Mouse (Mus musculus): ENCODE data around the gene Gtf2a2. TPM values are rescaled to one million over a fixed set of nuclear protein-coding genes. Genes with fewer than 3 reads are reported as not detected.
"Not testable (repeated sequence)": the region's sequence is repeated elsewhere in the genome, so short reads cannot be mapped to it uniquely, and the experiment has no call there.

Gene Gtf2a2
- polyA plus RNA-seq, 1 experiment: 71.1 TPM

DNA sequence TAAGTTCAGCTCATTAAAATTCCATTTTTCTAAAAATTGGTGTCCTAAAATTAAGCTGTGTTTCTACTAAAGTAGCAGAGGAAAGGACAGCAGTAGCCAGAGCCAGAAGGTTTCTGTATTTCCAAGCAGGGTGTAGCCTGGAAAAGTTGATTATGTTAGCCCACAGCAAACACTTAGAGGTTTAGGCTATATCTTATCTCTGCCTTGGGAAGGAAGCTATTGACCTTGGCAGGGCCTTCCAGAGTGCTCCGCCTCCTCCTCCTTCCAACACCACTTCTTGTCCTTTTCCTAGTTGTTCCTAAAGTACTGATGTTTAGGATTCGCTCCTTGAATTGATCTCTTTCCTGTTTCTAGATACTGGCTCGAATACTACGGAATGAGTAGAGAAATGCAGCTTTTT lies 9.7 kb downstream of the Gtf2a2 start:
- H3K27me3 ChIP-seq (ENCODE audit: control insufficient read depth, insufficient read depth, insufficient read length): no peaks in the 10 kb centered on the region
- peaks cover under 1% of the 10 kb centered on the region for H3K79me2 ChIP-seq (ENCODE audit: control insufficient read depth, insufficient read depth)
- H3K4me3 ChIP-seq: no peak overlapping the region
- H3K4me2 ChIP-seq (ENCODE audit: low read depth): no peak overlapping the region
- peaks cover 26% of the 10 kb centered on the region for H3K36me3 ChIP-seq (ENCODE audit: control insufficient read depth, insufficient read depth)
- no peak overlapping the region for H3ac ChIP-seq (ENCODE audit: control insufficient read depth, insufficient read length)
- no peak for TF ChIP-seq TCF3 (IDR thresholded peaks at IDR 0.05; ENCODE audit: insufficient read length, low read depth)
- no peak for TF ChIP-seq MAX (IDR thresholded peaks at IDR 0.05; ENCODE audit: low read depth)
- TF ChIP-seq POLR2A (IDR thresholded peaks at IDR 0.05; ENCODE audit: insufficient read length, low read depth): no peak
- TF ChIP-seq REST (IDR thresholded peaks at IDR 0.05; ENCODE audit: insufficient read depth, insufficient read length): no peak
- TF ChIP-seq CEBPB (IDR thresholded peaks at IDR 0.05; ENCODE audit: insufficient read depth, poor library complexity, severe bottlenecking): no peak
- no peak for TF ChIP-seq E2F4 (IDR thresholded peaks at IDR 0.05; ENCODE audit: insufficient read depth)
- no peak for TF ChIP-seq MYOG (IDR thresholded peaks at IDR 0.05; ENCODE audit: control insufficient read depth in 1 of 3, insufficient read depth in 1 of 3, insufficient read length in 2 of 3, low read depth in 2 of 3)

- H3K4me2 ChIP-seq (ENCODE audit: low read depth); H3K4me3 ChIP-seq; H3ac ChIP-seq (ENCODE audit: control insufficient read depth, insufficient read length); H3K79me2 ChIP-seq (ENCODE audit: control insufficient read depth, insufficient read depth); H3K27me3 ChIP-seq (ENCODE audit: control insufficient read depth, insufficient read depth, insufficient read length): not testable (repeated sequence)
- H3K36me3 ChIP-seq (ENCODE audit: control insufficient read depth, insufficient read depth): peaks cover 23% of the 10 kb centered on the region
These were observed 11.3 kb downstream of the Gtf2a2 start for GRCm38 (mm10) chr9:70023615-70024014.

- peaks cover 17% of the 10 kb centered on the region for H3K36me3 ChIP-seq (ENCODE audit: control insufficient read depth, insufficient read depth)
- H3K4me3 ChIP-seq: no peak overlapping the region
- no peak for TF ChIP-seq MAX (IDR thresholded peaks at IDR 0.05; ENCODE audit: low read depth)
- TF ChIP-seq POLR2A (IDR thresholded peaks at IDR 0.05; ENCODE audit: insufficient read length, low read depth): no peak
- TF ChIP-seq SRF (IDR thresholded peaks at IDR 0.05; ENCODE audit: control insufficient read depth, insufficient read length, low read depth): no peak
- no peak for TF ChIP-seq TCF3 (IDR thresholded peaks at IDR 0.05; ENCODE audit: insufficient read length, low read depth)
- no peak for TF ChIP-seq TCF12 (IDR thresholded peaks at IDR 0.05; ENCODE audit: insufficient read depth, poor library complexity, severe bottlenecking)
- no peak for TF ChIP-seq REST (IDR thresholded peaks at IDR 0.05; ENCODE audit: insufficient read depth, insufficient read length)
- H3K4me2 ChIP-seq (ENCODE audit: low read depth): no peak overlapping the region
- no peaks in the 10 kb centered on the region for H3K79me2 ChIP-seq (ENCODE audit: control insufficient read depth, insufficient read depth)
- H3K27me3 ChIP-seq (ENCODE audit: control insufficient read depth, insufficient read depth, insufficient read length): no peaks in the 10 kb centered on the region
- H3ac ChIP-seq (ENCODE audit: control insufficient read depth, insufficient read length): no peak overlapping the region
These were observed 12.3 kb downstream of the Gtf2a2 start for GRCm38 (mm10) chr9:70024648-70025047.

- H3K4me2 ChIP-seq (ENCODE audit: low read depth): no peak overlapping the region
- H3K36me3 ChIP-seq (ENCODE audit: control insufficient read depth, insufficient read depth): peaks cover 13% of the 10 kb centered on the region
- H3ac ChIP-seq (ENCODE audit: control insufficient read depth, insufficient read length): no peak overlapping the region
- H3K79me2 ChIP-seq (ENCODE audit: control insufficient read depth, insufficient read depth): no peaks in the 10 kb centered on the region
- TF ChIP-seq TCF3 (IDR thresholded peaks at IDR 0.05; ENCODE audit: insufficient read length, low read depth) (no peak), SRF (IDR thresholded peaks at IDR 0.05; ENCODE audit: control insufficient read depth, insufficient read length, low read depth) (no peak), POLR2A (IDR thresholded peaks at IDR 0.05; ENCODE audit: insufficient read length, low read depth) (no peak), CEBPB (IDR thresholded peaks at IDR 0.05; ENCODE audit: insufficient read depth, poor library complexity, severe bottlenecking) (no peak), TCF12 (IDR thresholded peaks at IDR 0.05; ENCODE audit: insufficient read depth, poor library complexity, severe bottlenecking) (no peak), USF1 (IDR thresholded peaks at IDR 0.05; ENCODE audit: low read depth) (no peak), MAX (IDR thresholded peaks at IDR 0.05; ENCODE audit: low read depth) (no peak), MYOG (IDR thresholded peaks at IDR 0.05; ENCODE audit: control insufficient read depth in 1 of 3, insufficient read depth in 1 of 3, insufficient read length in 2 of 3, low read depth in 2 of 3) (no peak), E2F4 (IDR thresholded peaks at IDR 0.05; ENCODE audit: insufficient read depth) (no peak), MYOD1 (IDR thresholded peaks at IDR 0.05; ENCODE audit: control insufficient read depth in 1 of 3, insufficient read length in 2 of 3, low read depth in 2 of 3) (no peak), POLR2AphosphoS2 (IDR thresholded peaks at IDR 0.05; ENCODE audit: insufficient read length, low read depth) (no peak), REST (IDR thresholded peaks at IDR 0.05; ENCODE audit: insufficient read depth, insufficient read length) (no peak)
- H3K27me3 ChIP-seq (ENCODE audit: control insufficient read depth, insufficient read depth, insufficient read length): no peaks in the 10 kb centered on the region
- no peak overlapping the region for H3K4me3 ChIP-seq
These were observed 13.1 kb downstream of the Gtf2a2 start for GRCm38 (mm10) chr9:70025365-70026012.

- no peak overlapping the region for H3K4me2 ChIP-seq (ENCODE audit: low read depth)
- no peak for TF ChIP-seq TCF12 (IDR thresholded peaks at IDR 0.05; ENCODE audit: insufficient read depth, poor library complexity, severe bottlenecking)
- TF ChIP-seq MYOG (IDR thresholded peaks at IDR 0.05; ENCODE audit: control insufficient read depth in 1 of 3, insufficient read depth in 1 of 3, insufficient read length in 2 of 3, low read depth in 2 of 3): no peak
- no peak for TF ChIP-seq SRF (IDR thresholded peaks at IDR 0.05; ENCODE audit: control insufficient read depth, insufficient read length, low read depth)
- no peak for TF ChIP-seq MYOD1 (IDR thresholded peaks at IDR 0.05; ENCODE audit: control insufficient read depth in 1 of 3, insufficient read length in 2 of 3, low read depth in 2 of 3)
- no peak for TF ChIP-seq MAX (IDR thresholded peaks at IDR 0.05; ENCODE audit: low read depth)
- TF ChIP-seq REST (IDR thresholded peaks at IDR 0.05; ENCODE audit: insufficient read depth, insufficient read length): no peak
- no peak for TF ChIP-seq POLR2A (IDR thresholded peaks at IDR 0.05; ENCODE audit: insufficient read length, low read depth)
- TF ChIP-seq USF1 (IDR thresholded peaks at IDR 0.05; ENCODE audit: low read depth): no peak
- TF ChIP-seq POLR2AphosphoS2 (IDR thresholded peaks at IDR 0.05; ENCODE audit: insufficient read length, low read depth): no peak
- TF ChIP-seq CEBPB (IDR thresholded peaks at IDR 0.05; ENCODE audit: insufficient read depth, poor library complexity, severe bottlenecking): no peak
- TF ChIP-seq E2F4 (IDR thresholded peaks at IDR 0.05; ENCODE audit: insufficient read depth): no peak
- no peak for TF ChIP-seq TCF3 (IDR thresholded peaks at IDR 0.05; ENCODE audit: insufficient read length, low read depth)
- no peak overlapping the region for H3ac ChIP-seq (ENCODE audit: control insufficient read depth, insufficient read length)
- H3K79me2 ChIP-seq (ENCODE audit: control insufficient read depth, insufficient read depth): no peaks in the 10 kb centered on the region
- no peak overlapping the region for H3K4me3 ChIP-seq
- H3K36me3 ChIP-seq (ENCODE audit: control insufficient read depth, insufficient read depth): no peaks in the 10 kb centered on the region
- H3K27me3 ChIP-seq (ENCODE audit: control insufficient read depth, insufficient read depth, insufficient read length): no peaks in the 10 kb centered on the region
These were observed 19.8 kb downstream of the Gtf2a2 start for GRCm38 (mm10) chr9:70032167-70032566.

All from myocyte (in vitro differentiated cells).